Mouse (Mus musculus): ENCODE data around the gene Srr. TPM values are rescaled to one million over a fixed set of nuclear protein-coding genes. Genes with fewer than 3 reads are reported as not detected.

Srr gene
- polyA plus RNA-seq, 1 experiment from 2014 or later = 30.5 TPM

DNA sequence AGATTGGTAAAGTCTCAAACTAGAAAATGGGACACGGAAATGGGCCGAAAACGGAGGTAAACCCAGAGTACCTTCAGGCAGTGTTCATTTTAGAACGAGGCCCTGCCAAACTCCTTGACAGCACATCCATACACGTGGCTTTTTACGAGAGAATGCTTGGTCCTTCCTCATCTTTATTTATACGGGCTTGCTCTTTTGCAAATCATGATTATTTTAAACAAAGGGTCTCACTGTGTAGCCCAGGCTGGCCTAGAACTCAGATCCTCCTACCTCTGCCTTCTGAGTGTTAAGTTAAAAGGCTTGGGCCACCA, 27.3 kb downstream of the Srr start:
- H3K36me3 ChIP-seq (ENCODE audit: poor library complexity, severe bottlenecking) = peaks cover 38% of the 10 kb centered on the region
- H3K4me3 ChIP-seq = peak overlapping the region; percentile 88
- peaks cover 21% of the 10 kb centered on the region for H3K4me1 ChIP-seq
- H3K9me3 ChIP-seq (replicated peaks) = no peaks in the 10 kb centered on the region
- peak overlapping the region; percentile 83 for H3K4me2 ChIP-seq
- no peak for ATAC-seq
- no peaks in the 10 kb centered on the region for H3K27me3 ChIP-seq
- H3K9ac ChIP-seq = peak overlapping the region; percentile 77
- peak overlapping the region; percentile 82 for H3K27ac ChIP-seq
- WGBS = under 1% methylated on average over 7 of the region's 7 CpGs

DNA sequence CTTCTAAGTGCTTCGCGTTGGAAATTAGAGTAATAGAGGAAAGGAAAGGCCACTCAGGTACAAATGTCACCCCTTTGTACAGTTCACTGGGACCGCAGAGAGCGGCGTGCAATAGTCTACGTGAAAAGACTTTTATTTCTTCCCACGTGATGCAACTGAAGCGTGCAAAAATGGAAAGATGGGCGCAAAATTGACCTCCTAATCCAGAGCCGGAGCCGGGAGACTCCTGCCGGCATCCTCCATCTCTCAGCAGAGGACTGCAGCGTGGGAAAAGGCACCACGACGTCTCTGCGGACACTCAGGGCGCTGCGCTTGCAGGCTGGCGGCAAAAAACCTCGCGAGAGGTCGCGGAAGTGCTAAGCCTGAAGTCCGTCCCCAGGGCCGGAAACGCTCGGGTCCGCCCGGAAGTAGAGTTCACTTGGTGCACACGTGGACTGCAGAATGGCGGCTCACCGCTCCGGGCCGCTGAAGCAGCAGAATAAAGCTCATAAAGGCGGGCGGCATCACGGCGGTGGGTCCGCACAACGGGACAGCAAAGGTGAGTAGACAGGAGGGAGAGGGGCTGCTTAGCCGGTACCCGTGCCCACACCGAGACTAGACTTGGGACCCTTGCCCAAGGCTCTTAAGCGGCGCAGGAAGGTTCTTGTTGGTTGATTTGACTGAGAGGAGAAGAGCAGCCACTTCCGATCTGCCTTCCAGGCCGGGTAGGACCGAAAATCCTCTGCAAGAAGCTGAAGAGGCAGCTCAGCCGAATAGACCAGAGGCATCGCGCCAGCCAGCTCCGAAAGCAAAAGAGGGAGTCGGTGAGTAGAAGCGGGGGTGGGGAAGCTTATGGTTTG, 27.9 kb downstream of the Srr start, which contains the start of gene Tsr1:
TSS of gene Tsr1 (plus strand) at position 394 of the 839 bp plus-strand sequence.
- WGBS = under 1% methylated on average over 54 of the region's 54 CpGs
- Histone ChIP-seq H3K4me2 (peak within 1 kb of the TSS; percentile 83), H3K27me3 (no peaks in the 10 kb centered on the region), H3K9ac (peak within 1 kb of the TSS; percentile 77), H3K36me3 (ENCODE audit: poor library complexity, severe bottlenecking) (peaks cover 33% of the 10 kb centered on the region), H3K4me1 (peaks cover 21% of the 10 kb centered on the region), H3K4me3 (peak within 1 kb of the TSS; percentile 88), H3K27ac (peak within 1 kb of the TSS; percentile 82), H3K9me3 (replicated peaks) (no peaks in the 10 kb centered on the region)
- ATAC-seq = peak; percentile 88

DNA sequence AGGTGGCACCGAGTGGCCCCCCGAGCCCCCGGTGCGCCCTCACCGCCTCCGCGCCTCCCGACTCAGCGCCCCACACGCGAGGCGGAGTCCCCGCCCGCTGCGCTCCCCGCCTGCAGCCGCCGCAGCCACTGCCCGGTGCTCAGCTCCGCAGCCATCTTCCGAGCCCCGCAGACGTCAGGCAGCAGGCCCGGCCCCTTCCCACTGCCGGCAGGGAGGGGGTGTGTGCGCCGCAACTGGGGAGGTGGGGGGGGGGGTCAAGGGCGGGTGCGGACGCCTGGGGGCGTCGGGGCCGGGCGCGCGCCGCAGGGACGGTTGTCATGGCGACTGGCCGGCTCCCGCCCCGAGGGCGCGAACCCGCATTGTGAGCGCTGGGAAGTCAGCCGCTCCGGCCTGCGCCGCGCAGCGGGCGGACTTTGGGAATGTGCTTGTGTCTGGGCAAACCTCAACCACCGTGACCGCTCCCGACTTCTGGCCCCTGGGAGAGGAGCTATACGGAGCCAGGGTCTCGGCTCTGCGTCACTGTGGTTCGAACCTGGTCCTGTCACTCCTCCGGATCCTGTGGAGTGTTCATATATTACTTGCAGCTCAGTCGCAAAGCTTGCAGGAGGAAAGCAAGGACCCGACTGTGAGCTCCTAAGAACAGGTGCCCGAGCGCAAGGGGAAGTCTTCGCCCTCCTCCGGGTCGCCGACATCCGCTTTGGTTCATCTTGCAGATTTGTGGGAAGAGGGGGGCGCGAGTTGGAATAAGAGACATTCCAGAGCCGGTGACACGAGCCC, 28.7 kb downstream of the Srr start, which contains the start of gene Sgsm2:
TSS of gene Sgsm2 (minus strand) at position 160 of the 777 bp plus-strand sequence.
- Histone ChIP-seq H3K4me2 (peak within 1 kb of the TSS; percentile 83), H3K27ac (peak within 1 kb of the TSS; percentile 82), H3K9me3 (replicated peaks) (no peaks in the 10 kb centered on the region), H3K4me1 (peaks cover 21% of the 10 kb centered on the region), H3K36me3 (ENCODE audit: poor library complexity, severe bottlenecking) (peaks cover 25% of the 10 kb centered on the region), H3K4me3 (peak within 1 kb of the TSS; percentile 88), H3K9ac (peak within 1 kb of the TSS; percentile 77), H3K27me3 (no peaks in the 10 kb centered on the region)
- under 1% methylated on average over 46 of the region's 74 CpGs for WGBS
- peak; percentile 75 for ATAC-seq

DNA sequence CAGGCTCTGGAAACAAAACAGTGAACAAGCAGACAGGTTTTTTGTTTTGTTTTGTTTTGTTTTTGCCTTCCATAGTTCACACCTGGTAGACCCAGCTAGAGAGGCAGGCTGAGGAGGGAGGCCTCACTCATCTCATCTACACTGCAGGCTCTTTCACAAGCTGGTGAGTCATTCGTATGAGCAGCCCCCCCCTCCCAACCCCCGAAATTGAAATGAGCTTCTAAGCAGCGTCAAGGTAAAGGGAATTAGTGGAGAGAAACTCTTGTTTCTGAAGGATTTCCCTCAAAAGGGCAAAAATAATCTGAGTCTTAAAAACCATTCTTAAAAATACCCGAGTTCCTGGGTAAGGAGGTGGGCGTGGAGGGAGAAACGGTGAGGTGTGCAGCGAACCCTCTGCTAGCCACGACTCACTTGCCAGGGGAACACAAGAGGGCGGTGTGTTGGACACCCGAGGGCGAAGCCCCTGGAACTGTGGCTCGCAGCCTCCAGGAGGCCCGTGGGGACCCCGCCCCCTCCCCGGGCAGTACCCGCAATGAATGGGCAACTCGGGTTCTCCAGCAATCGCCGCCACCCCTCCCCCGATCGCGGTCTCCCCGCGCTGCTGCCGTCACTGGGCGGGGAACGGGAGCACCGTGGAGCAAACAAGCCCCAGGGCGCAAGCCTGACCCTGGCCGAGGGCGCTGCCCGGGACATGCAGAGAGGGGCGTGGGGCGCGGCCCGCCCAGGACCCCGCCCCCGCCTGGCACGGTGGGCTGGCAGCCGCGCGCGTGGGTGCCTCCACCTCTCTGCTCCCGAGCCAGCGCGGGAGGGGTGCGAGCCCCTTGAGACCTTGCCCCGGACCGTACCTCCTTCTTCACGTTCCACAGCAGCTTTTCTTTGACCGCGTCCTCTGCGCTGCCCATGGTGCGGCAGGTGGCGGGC, 29.5 kb downstream of the Srr start:
- H3K9me3 ChIP-seq (replicated peaks) = no peaks in the 10 kb centered on the region
- peak overlapping the region; percentile 83 for H3K4me2 ChIP-seq
- peak overlapping the region; percentile 82 for H3K27ac ChIP-seq
- H3K4me1 ChIP-seq = peaks cover 21% of the 10 kb centered on the region
- H3K4me3 ChIP-seq = peak overlapping the region; percentile 88
- WGBS = 2% methylated on average over 23 of the region's 55 CpGs
- peaks cover 17% of the 10 kb centered on the region for H3K36me3 ChIP-seq (ENCODE audit: poor library complexity, severe bottlenecking)
- peak overlapping the region; percentile 77 for H3K9ac ChIP-seq
- peak; percentile 58 for ATAC-seq
- H3K27me3 ChIP-seq = no peaks in the 10 kb centered on the region

DNA sequence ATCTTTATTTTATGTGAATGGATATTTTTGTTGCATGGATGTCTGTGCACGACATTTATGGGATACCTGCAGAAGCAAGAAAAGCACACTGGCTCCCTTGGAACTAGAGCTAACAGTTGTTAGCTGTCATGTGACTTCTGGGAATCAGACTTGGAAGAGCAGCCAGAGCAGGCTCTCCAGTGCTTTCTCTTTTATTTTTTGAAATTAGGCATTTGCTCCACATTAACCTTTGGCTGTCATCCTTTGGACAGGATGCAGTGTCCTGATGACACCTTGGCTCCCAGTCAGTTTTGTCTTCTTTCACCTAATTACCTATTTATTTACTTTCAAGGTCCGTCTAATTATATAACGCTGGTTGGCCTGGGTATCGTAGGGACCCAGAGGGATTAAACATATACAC, 31.1 kb downstream of the Srr start:
- H3K4me3 ChIP-seq = no peak overlapping the region
- WGBS = 88% methylated on average over 4 of the region's 4 CpGs
- no peak overlapping the region for H3K4me2 ChIP-seq
- no peak overlapping the region for H3K9ac ChIP-seq
- no peaks in the 10 kb centered on the region for H3K9me3 ChIP-seq (replicated peaks)
- H3K27ac ChIP-seq = no peak overlapping the region
- H3K27me3 ChIP-seq = no peaks in the 10 kb centered on the region
- H3K4me1 ChIP-seq = peaks cover 21% of the 10 kb centered on the region
- no peak for ATAC-seq
- H3K36me3 ChIP-seq (ENCODE audit: poor library complexity, severe bottlenecking) = 0 out of 2 replicates have a peak, but pooled peaks cover under 1% of the 10 kb centered on the region

DNA sequence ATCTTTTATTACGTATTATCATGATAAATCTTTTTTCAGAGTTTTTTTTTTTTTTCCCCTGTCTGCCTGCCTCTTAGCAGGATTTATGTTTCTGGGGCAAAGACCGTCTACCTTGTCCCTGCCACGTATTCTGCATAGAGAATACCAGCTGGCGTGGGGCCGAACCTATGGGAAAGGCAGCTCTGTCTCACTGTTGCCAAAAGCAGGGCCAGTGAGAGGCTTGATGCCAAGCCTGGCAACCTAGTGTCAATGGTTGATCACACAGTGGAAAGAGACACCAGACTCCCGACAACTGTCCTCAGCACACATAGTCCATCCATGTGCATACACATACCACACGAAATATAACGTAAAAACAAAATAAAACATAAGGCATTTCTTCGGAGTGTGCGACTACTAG, 42.6 kb downstream of the Srr start:
- Histone ChIP-seq H3K9me3 (replicated peaks) (no peaks in the 10 kb centered on the region), H3K9ac (no peak overlapping the region), H3K4me3 (no peak overlapping the region), H3K36me3 (ENCODE audit: poor library complexity, severe bottlenecking) (peaks cover 12% of the 10 kb centered on the region; the same call in 1 of the 2 replicates), H3K27me3 (no peaks in the 10 kb centered on the region), H3K4me1 (peaks cover 10% of the 10 kb centered on the region; the same call in 1 of the 2 replicates), H3K27ac (no peak overlapping the region), H3K4me2 (no peak overlapping the region)
- 93% methylated on average over 10 of the region's 10 CpGs for WGBS
- no peak for ATAC-seq

DNA sequence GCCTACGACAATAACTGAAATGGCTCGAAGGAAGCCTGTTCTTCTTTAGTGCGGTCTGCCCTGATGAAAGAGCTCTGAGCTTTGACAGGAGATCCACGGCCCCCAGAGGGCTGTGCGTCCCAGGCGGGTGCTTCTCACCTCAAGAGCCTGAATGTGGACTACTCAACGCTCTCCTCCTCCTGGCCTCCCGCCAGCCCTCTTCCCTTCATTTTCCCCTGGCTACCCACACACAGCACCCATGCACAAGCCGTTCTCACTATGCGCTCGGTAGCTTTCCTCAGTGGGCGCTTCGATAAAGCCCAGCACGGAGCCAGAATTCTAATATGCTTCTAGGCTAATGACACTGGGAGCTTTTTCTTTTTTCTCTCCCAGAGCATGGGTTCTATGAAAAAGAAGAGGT, 43.8 kb downstream of the Srr start:
- no peaks in the 10 kb centered on the region for H3K27me3 ChIP-seq
- H3K36me3 ChIP-seq (ENCODE audit: poor library complexity, severe bottlenecking) = peaks cover 12% of the 10 kb centered on the region; the same call in 1 of the 2 replicates
- WGBS = 58% methylated on average over 14 of the region's 14 CpGs
- no peaks in the 10 kb centered on the region for H3K9me3 ChIP-seq (replicated peaks)
- no peak for ATAC-seq
- H3K27ac ChIP-seq = 0 out of 2 replicates have a peak overlapping the region, but pooled peaks have one; percentile 14
- H3K9ac ChIP-seq = no peak overlapping the region
- H3K4me1 ChIP-seq = peaks cover 19% of the 10 kb centered on the region
- no peak overlapping the region for H3K4me3 ChIP-seq
- H3K4me2 ChIP-seq = no peak overlapping the region

DNA sequence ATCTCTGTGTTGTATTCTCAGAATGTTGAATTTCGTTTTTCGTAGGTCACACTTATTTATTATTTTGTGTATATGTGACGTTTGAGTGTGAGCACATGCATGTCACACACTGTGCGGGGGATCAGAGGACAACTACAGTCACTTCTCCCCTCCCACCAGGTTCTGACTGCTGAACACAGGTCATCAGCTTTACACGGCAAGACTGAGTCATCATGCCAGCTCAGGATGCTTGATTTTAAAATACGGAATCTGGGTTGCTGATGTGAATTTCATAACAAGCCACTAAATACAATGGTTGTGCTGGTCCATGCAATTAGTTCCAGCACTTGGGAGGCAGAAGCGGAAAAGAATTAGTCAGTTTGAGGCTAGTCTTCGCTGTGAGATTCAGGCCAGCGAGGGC, 44.7 kb downstream of the Srr start:
- Histone ChIP-seq H3K36me3 (ENCODE audit: poor library complexity, severe bottlenecking) (peaks cover 12% of the 10 kb centered on the region; the same call in 1 of the 2 replicates), H3K9ac (no peak overlapping the region), H3K4me3 (no peak overlapping the region), H3K4me2 (no peak overlapping the region), H3K4me1 (peaks cover 29% of the 10 kb centered on the region), H3K27ac (no peak overlapping the region), H3K9me3 (replicated peaks) (no peaks in the 10 kb centered on the region), H3K27me3 (no peaks in the 10 kb centered on the region)
- 92% methylated on average over 9 of the region's 9 CpGs for WGBS
- no peak for ATAC-seq

DNA sequence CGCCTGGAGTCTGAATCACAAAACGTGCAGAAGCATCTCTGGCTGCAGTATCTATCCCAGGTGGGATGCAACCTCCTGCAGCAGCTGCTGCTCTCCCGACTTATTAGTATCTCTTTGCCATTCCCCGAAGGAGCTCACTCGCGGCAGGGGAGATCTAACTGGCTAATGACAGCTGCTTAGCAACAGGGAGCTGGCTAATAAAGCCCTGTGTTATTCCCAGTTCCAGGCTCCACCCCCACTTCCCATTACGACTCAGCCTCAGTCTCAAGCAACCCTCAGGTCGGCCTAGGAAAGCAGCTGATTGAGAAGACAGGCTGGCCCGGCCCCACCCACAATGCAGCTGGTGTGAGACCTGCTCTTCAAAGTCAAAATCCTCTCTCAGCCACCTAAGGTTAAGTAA, 48.9 kb downstream of the Srr start:
- peak overlapping the region; percentile 18 for H3K9ac ChIP-seq
- peak overlapping the region; percentile 14 for H3K4me3 ChIP-seq
- H3K27me3 ChIP-seq = no peaks in the 10 kb centered on the region
- peak overlapping the region; percentile 85 for H3K27ac ChIP-seq
- peak; percentile 97 for ATAC-seq
- H3K9me3 ChIP-seq (replicated peaks) = no peaks in the 10 kb centered on the region
- WGBS = 2% methylated on average over 9 of the region's 9 CpGs
- peaks cover 31% of the 10 kb centered on the region for H3K4me1 ChIP-seq
- peak overlapping the region; percentile 54 for H3K4me2 ChIP-seq
- H3K36me3 ChIP-seq (ENCODE audit: poor library complexity, severe bottlenecking) = no peaks in the 10 kb centered on the region

DNA sequence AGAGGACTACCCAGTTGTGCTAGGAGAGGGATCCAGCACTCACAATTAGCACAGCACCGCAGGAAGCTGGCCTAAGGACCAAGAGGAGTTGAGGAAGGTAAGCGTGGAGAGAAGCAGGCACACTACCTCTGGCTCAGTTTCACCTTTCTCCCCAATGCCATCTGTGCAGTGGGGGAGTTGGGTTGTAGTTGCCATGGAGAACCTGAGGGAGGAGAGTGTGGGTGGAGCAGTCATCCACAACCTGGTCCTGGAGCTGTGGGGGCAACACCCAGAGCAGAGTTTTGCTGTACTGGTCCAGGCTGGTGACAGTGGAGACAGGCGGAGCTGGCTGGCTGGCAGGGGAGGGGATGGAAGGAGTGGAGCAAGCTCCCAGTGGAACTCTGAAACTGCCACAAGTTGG, 51.1 kb downstream of the Srr start:
- H3K27me3 ChIP-seq = no peaks in the 10 kb centered on the region
- WGBS = 65% methylated on average over 3 of the region's 3 CpGs
- ATAC-seq = no peak
- no peaks in the 10 kb centered on the region for H3K9me3 ChIP-seq (replicated peaks)
- H3K4me3 ChIP-seq = no peak overlapping the region
- H3K4me2 ChIP-seq = no peak overlapping the region
- no peak overlapping the region for H3K9ac ChIP-seq
- H3K4me1 ChIP-seq = peaks cover 38% of the 10 kb centered on the region
- no peaks in the 10 kb centered on the region for H3K36me3 ChIP-seq (ENCODE audit: poor library complexity, severe bottlenecking)
- H3K27ac ChIP-seq = no peak overlapping the region

DNA sequence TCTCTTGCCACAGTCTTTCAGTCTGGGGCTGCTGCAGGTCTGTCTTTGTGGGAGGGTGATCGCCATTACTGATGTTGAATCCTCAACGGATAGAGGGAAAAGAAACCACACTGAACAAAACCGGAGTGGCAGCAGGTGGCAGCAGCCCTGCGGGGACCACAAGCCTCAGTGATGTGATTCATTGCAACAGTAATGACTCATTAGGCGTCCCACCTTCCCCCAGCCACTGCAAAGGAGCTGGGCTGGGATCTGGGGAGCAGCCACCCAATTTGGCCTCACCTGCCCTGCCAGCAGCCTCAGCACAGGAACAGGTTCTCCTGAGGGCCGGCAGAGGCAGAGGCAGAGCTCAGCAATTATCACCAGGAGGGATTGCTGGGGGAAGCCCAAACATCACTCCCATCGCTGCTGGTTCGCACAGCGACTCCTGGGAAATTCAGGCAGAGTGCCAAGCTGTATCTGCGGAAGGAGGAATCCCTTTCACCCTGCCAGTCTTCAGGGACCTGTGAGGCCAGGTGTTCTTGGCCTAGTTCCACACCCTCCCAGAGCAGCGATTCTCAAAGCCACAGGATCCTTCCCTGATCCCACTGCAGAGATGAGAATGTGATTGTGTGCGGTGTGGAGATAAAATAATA, 54.6 kb downstream of the Srr start:
- WGBS = 17% methylated on average over 12 of the region's 12 CpGs
- Histone ChIP-seq H3K36me3 (ENCODE audit: poor library complexity, severe bottlenecking) (peaks cover 23% of the 10 kb centered on the region), H3K27ac (peak overlapping the region; percentile 32), H3K9me3 (replicated peaks) (no peaks in the 10 kb centered on the region), H3K9ac (peak overlapping the region; percentile 34; the same call in 1 of the 2 replicates), H3K4me3 (no peak overlapping the region), H3K4me1 (peaks cover 19% of the 10 kb centered on the region), H3K27me3 (no peaks in the 10 kb centered on the region), H3K4me2 (peak overlapping the region; percentile 40)
- peak; percentile 21; the same call in 1 of the 2 replicates for ATAC-seq

Measured in forebrain, embryonic 13.5 days (tissue).